Mouse (Mus musculus) hindbrain, embryonic 14.5 days (tissue): ENCODE data around the gene Pcsk6. TPM values are rescaled to one million over a fixed set of nuclear protein-coding genes. Genes with fewer than 3 reads are reported as not detected.

ENCODE experiments used
- ATAC-seq: fragments of 200-750 bp; cut with Nextera tagmentation; 2 replicates; pipeline ENCODE4 v1.8.0; 2017; ENCODE audit warnings: moderate number of reproducible peaks, mild to moderate bottlenecking, moderate TSS enrichment, moderate library complexity; ENCODE audit not compliant: low FRiP score
- DNase-seq: peaks from one replicate; pipeline ENCODE4 v3.0.0-alpha.2; 2015; ENCODE audit warnings: low spot score
- H3K27ac ChIP-seq: fragments of 300-500 bp; sonication (generic); 2 replicates; pipeline ENCODE4 v1.5.1; 2014; ENCODE audit warnings: mild to moderate bottlenecking, moderate library complexity
- H3K27me3 ChIP-seq: fragments of 300-500 bp; sonication (generic); 2 replicates; pipeline ENCODE4 v1.6.1; 2014; ENCODE audit warnings: mild to moderate bottlenecking, low read length, mixed read lengths; ENCODE audit not compliant: control insufficient read depth, insufficient read depth
- H3K36me3 ChIP-seq: fragments of 300-500 bp; sonication (generic); replicated peaks from 2 replicates; pipeline ENCODE4 v1.6.1; 2014; ENCODE audit not compliant: control insufficient read depth, insufficient read depth
- H3K4me1 ChIP-seq: fragments of 300-500 bp; sonication (generic); replicated peaks from 2 replicates; pipeline ENCODE4 v1.6.1; 2014; ENCODE audit warnings: antibody characterized with exemption, low read length, mixed read lengths; ENCODE audit not compliant: control insufficient read depth, insufficient read depth
- H3K4me2 ChIP-seq: fragments of 300-500 bp; sonication (generic); replicated peaks from 2 replicates; pipeline ENCODE4 v1.6.1; 2014; ENCODE audit warnings: mild to moderate bottlenecking, moderate library complexity
- H3K4me3 ChIP-seq: fragments of 300-500 bp; sonication (generic); replicated peaks from 2 replicates; pipeline ENCODE4 v1.5.1; 2014; ENCODE audit warnings: mild to moderate bottlenecking, low read length
- H3K9ac ChIP-seq: fragments of 300-500 bp; sonication (generic); 2 replicates; pipeline ENCODE4 v1.6.1; 2014
- H3K9me3 ChIP-seq: fragments of 300-500 bp; sonication (generic); 2 replicates; pipeline ENCODE4 v1.6.1; 2016; ENCODE audit warnings: low read length; ENCODE audit not compliant: control insufficient read depth
- whole genome bisulfite sequencing: fragments of 180-500 bp; shearing (Covaris S2); extraction: QIAGEN DNeasy Blood & Tissue Kit; methylation state at CpG from one replicate; pipeline ENCODE4 v1.1.7; 2014; 5-methylcytosine and 5-hydroxymethylcytosine counted together
- polyA plus RNA-seq: library from polyadenylated mRNA; unstranded; fragments of >200 nt; fragmentation: Nextera tagmentation; extraction: Ambion mirVana; gene quantifications from 2 replicates; pipeline ENCODE4 v1.2.1, GENCODE M21; 2014

Gene Pcsk6
- polyA plus RNA-seq, 1 experiment from 2014 or later, result 1.9 TPM

GRCm38 (mm10) chr7:65901231-65901630 lies 39.7 kb downstream of the Pcsk6 start:
- peaks cover 6% of the 10 kb centered on the region for H3K4me1 ChIP-seq
- H3K4me3 ChIP-seq, result no peak overlapping the region
- ATAC-seq, result no peak
- no peaks in the 10 kb centered on the region for H3K36me3 ChIP-seq
- no peak for DNase-seq
- H3K27me3 ChIP-seq, result no peaks in the 10 kb centered on the region
- no peak overlapping the region for H3K4me2 ChIP-seq
- H3K27ac ChIP-seq, result no peak overlapping the region
- H3K9ac ChIP-seq, result no peak overlapping the region
- H3K9me3 ChIP-seq, result no peaks in the 10 kb centered on the region
- 73% methylated on average over 11 of the region's 11 CpGs for WGBS

- H3K4me3 ChIP-seq, result no peak overlapping the region
- H3K4me1 ChIP-seq, result peaks cover 6% of the 10 kb centered on the region
- peak; percentile 55; the same call in 1 of the 2 replicates for ATAC-seq
- no peaks in the 10 kb centered on the region for H3K36me3 ChIP-seq
- DNase-seq, result no peak
- 43% methylated on average over 13 of the region's 13 CpGs for WGBS
- no peak overlapping the region for H3K27ac ChIP-seq
- H3K9me3 ChIP-seq, result no peaks in the 10 kb centered on the region
- no peaks in the 10 kb centered on the region for H3K27me3 ChIP-seq
- no peak overlapping the region for H3K9ac ChIP-seq
- no peak overlapping the region for H3K4me2 ChIP-seq
Measured at GRCm38 (mm10) chr7:65902471-65903180, 41.1 kb downstream of the Pcsk6 start.

GRCm38 (mm10) chr7:65903456-65903855 lies 41.9 kb downstream of the Pcsk6 start:
- 89% methylated on average over 6 of the region's 6 CpGs for WGBS

GRCm38 (mm10) chr7:65906528-65907272 lies 45.2 kb downstream of the Pcsk6 start:
- Histone ChIP-seq H3K9ac (no peak overlapping the region), H3K27ac (no peak overlapping the region), H3K27me3 (no peaks in the 10 kb centered on the region), H3K9me3 (no peaks in the 10 kb centered on the region), H3K4me2 (no peak overlapping the region), H3K36me3 (no peaks in the 10 kb centered on the region), H3K4me1 (peaks cover 6% of the 10 kb centered on the region), H3K4me3 (no peak overlapping the region)
- DNase-seq (no peak), ATAC-seq (no peak)
- WGBS, result 88% methylated on average over 9 of the region's 9 CpGs

More at GRCm38 (mm10) chr7:65903456-65903855, 41.9 kb downstream of the Pcsk6 start:
- no peak overlapping the region for H3K4me2 ChIP-seq
- DNase-seq, result no peak
- H3K4me3 ChIP-seq, result no peak overlapping the region
- peaks cover 6% of the 10 kb centered on the region for H3K4me1 ChIP-seq
- H3K9ac ChIP-seq, result no peak overlapping the region
- no peak overlapping the region for H3K27ac ChIP-seq
- no peak for ATAC-seq
- no peaks in the 10 kb centered on the region for H3K9me3 ChIP-seq
- H3K36me3 ChIP-seq, result no peaks in the 10 kb centered on the region
- H3K27me3 ChIP-seq, result no peaks in the 10 kb centered on the region

- Histone ChIP-seq H3K9ac (no peak overlapping the region), H3K27ac (no peak overlapping the region), H3K27me3 (no peaks in the 10 kb centered on the region), H3K9me3 (no peaks in the 10 kb centered on the region), H3K4me3 (no peak overlapping the region), H3K36me3 (no peaks in the 10 kb centered on the region), H3K4me1 (no peaks in the 10 kb centered on the region), H3K4me2 (no peak overlapping the region)
- 90% methylated on average over 12 of the region's 12 CpGs for WGBS
- ATAC-seq (no peak), DNase-seq (no peak)
Measured at GRCm38 (mm10) chr7:65909343-65910127, 48.0 kb downstream of the Pcsk6 start.

- no peak overlapping the region for H3K27ac ChIP-seq
- no peaks in the 10 kb centered on the region for H3K27me3 ChIP-seq
- no peak overlapping the region for H3K4me3 ChIP-seq
- H3K4me1 ChIP-seq, result no peaks in the 10 kb centered on the region
- no peak for ATAC-seq
- no peak overlapping the region for H3K9ac ChIP-seq
- DNase-seq, result no peak
- WGBS, result 82% methylated on average over 3 of the region's 3 CpGs
- H3K36me3 ChIP-seq, result no peaks in the 10 kb centered on the region
- H3K4me2 ChIP-seq, result no peak overlapping the region
- H3K9me3 ChIP-seq, result no peaks in the 10 kb centered on the region
Measured at GRCm38 (mm10) chr7:65913088-65913610, 51.6 kb downstream of the Pcsk6 start.

- no peaks in the 10 kb centered on the region for H3K4me1 ChIP-seq
- no peaks in the 10 kb centered on the region for H3K27me3 ChIP-seq
- no peaks in the 10 kb centered on the region for H3K9me3 ChIP-seq
- H3K9ac ChIP-seq, result no peak overlapping the region
- DNase-seq (no peak), ATAC-seq (no peak)
- H3K4me2 ChIP-seq, result no peak overlapping the region
- H3K27ac ChIP-seq, result no peak overlapping the region
- no peaks in the 10 kb centered on the region for H3K36me3 ChIP-seq
- WGBS, result 83% methylated on average over 11 of the region's 11 CpGs
- no peak overlapping the region for H3K4me3 ChIP-seq
Measured at GRCm38 (mm10) chr7:65914761-65915301, 53.3 kb downstream of the Pcsk6 start.

GRCm38 (mm10) chr7:65915821-65916220 lies 54.3 kb downstream of the Pcsk6 start:
- no peak for ATAC-seq
- H3K4me1 ChIP-seq, result no peaks in the 10 kb centered on the region

GRCm38 (mm10) chr7:65916566-65916965 lies 55.0 kb downstream of the Pcsk6 start:
- 81% methylated on average over 8 of the region's 8 CpGs for WGBS
- DNase-seq, result no peak
- H3K4me2 ChIP-seq, result no peak overlapping the region
- no peak for ATAC-seq
- H3K4me1 ChIP-seq, result no peaks in the 10 kb centered on the region
- no peaks in the 10 kb centered on the region for H3K9me3 ChIP-seq
- H3K4me3 ChIP-seq, result no peak overlapping the region
- no peaks in the 10 kb centered on the region for H3K36me3 ChIP-seq
- H3K27me3 ChIP-seq, result no peaks in the 10 kb centered on the region
- H3K27ac ChIP-seq, result no peak overlapping the region
- no peak overlapping the region for H3K9ac ChIP-seq

More at GRCm38 (mm10) chr7:65915821-65916220, 54.3 kb downstream of the Pcsk6 start:
- WGBS, result 92% methylated on average over 7 of the region's 7 CpGs
- H3K9ac ChIP-seq, result no peak overlapping the region
- no peaks in the 10 kb centered on the region for H3K27me3 ChIP-seq
- H3K4me3 ChIP-seq, result no peak overlapping the region
- DNase-seq, result no peak
- no peaks in the 10 kb centered on the region for H3K36me3 ChIP-seq
- no peaks in the 10 kb centered on the region for H3K9me3 ChIP-seq
- no peak overlapping the region for H3K4me2 ChIP-seq
- H3K27ac ChIP-seq, result no peak overlapping the region
